Mouse (Mus musculus): ENCODE results near the gene Slc25a22. TPM values are rescaled to one million over a fixed set of nuclear protein-coding genes. Genes with fewer than 3 reads are reported as not detected.

The Slc25a22 gene
- polyA plus RNA-seq, 1 experiment from 2014 or later: 121 TPM

- Histone ChIP-seq H3K9ac (ENCODE audit: low read depth, low read length) (no peak overlapping the region), H3K4me3 (ENCODE audit: low read depth, low read length) (no peak overlapping the region), H3K9me3 (replicated peaks; ENCODE audit: control insufficient read depth, low read length, poor library complexity, severe bottlenecking) (no peaks in the 10 kb centered on the region), H3K4me1 (ENCODE audit: control insufficient read depth, insufficient read depth, low read length) (peaks cover 18% of the 10 kb centered on the region), H3K27ac (ENCODE audit: low read length) (no peak overlapping the region), H3K36me3 (ENCODE audit: control insufficient read depth, insufficient read depth, low read length) (peaks cover 4% of the 10 kb centered on the region; the same call in 1 of the 2 replicates), H3K27me3 (ENCODE audit: control insufficient read depth, insufficient read depth, low read depth, low read length) (peaks cover 70% of the 10 kb centered on the region), H3K4me2 (ENCODE audit: low read length) (peak overlapping the region; percentile 74)
- 18% methylated on average over 5 of the region's 5 CpGs for WGBS
- no peak for ATAC-seq
These were observed 24.7 kb upstream of the Slc25a22 start for GRCm38 (mm10) chr7:141462333-141462821.

GRCm38 (mm10) chr7:141461521-141462332 lies 24.0 kb upstream of the Slc25a22 start:
- ATAC-seq: no peak
- Histone ChIP-seq H3K4me3 (ENCODE audit: low read depth, low read length) (peak overlapping the region; percentile 42), H3K9me3 (replicated peaks; ENCODE audit: control insufficient read depth, low read length, poor library complexity, severe bottlenecking) (no peaks in the 10 kb centered on the region), H3K9ac (ENCODE audit: low read depth, low read length) (peak overlapping the region; percentile 60), H3K4me1 (ENCODE audit: control insufficient read depth, insufficient read depth, low read length) (peaks cover 17% of the 10 kb centered on the region), H3K27ac (ENCODE audit: low read length) (no peak overlapping the region), H3K27me3 (ENCODE audit: control insufficient read depth, insufficient read depth, low read depth, low read length) (peaks cover 68% of the 10 kb centered on the region), H3K4me2 (ENCODE audit: low read length) (peak overlapping the region; percentile 74), H3K36me3 (ENCODE audit: control insufficient read depth, insufficient read depth, low read length) (peaks cover 4% of the 10 kb centered on the region; the same call in 1 of the 2 replicates)
- 4% methylated on average over 41 of the region's 59 CpGs for WGBS

GRCm38 (mm10) chr7:141460391-141461113 lies 22.9 kb upstream of the Slc25a22 start, which contains the start of gene Cracr2b:
Gene Cracr2b (plus strand): TSS chr7:141461094.
- H3K27me3 ChIP-seq (ENCODE audit: control insufficient read depth, insufficient read depth, low read depth, low read length): peaks cover 57% of the 10 kb centered on the region
- peak within 1 kb of the TSS; percentile 74 for H3K4me2 ChIP-seq (ENCODE audit: low read length)
- no peak within 1 kb of the TSS for H3K27ac ChIP-seq (ENCODE audit: low read length)
- peak within 1 kb of the TSS; percentile 60 for H3K9ac ChIP-seq (ENCODE audit: low read depth, low read length)
- peaks cover 4% of the 10 kb centered on the region; the same call in 1 of the 2 replicates for H3K36me3 ChIP-seq (ENCODE audit: control insufficient read depth, insufficient read depth, low read length)
- no peaks in the 10 kb centered on the region for H3K9me3 ChIP-seq (replicated peaks; ENCODE audit: control insufficient read depth, low read length, poor library complexity, severe bottlenecking)
- no peak for ATAC-seq
- H3K4me1 ChIP-seq (ENCODE audit: control insufficient read depth, insufficient read depth, low read length): peaks cover 26% of the 10 kb centered on the region
- H3K4me3 ChIP-seq (ENCODE audit: low read depth, low read length): peak within 1 kb of the TSS; percentile 42
- 74% methylated on average over 15 of the region's 15 CpGs for WGBS

- Histone ChIP-seq H3K9ac (ENCODE audit: low read depth, low read length) (no peak overlapping the region), H3K27ac (ENCODE audit: low read length) (no peak overlapping the region), H3K36me3 (ENCODE audit: control insufficient read depth, insufficient read depth, low read length) (peaks cover 4% of the 10 kb centered on the region; the same call in 1 of the 2 replicates), H3K4me2 (ENCODE audit: low read length) (no peak overlapping the region), H3K4me3 (ENCODE audit: low read depth, low read length) (no peak overlapping the region), H3K9me3 (replicated peaks; ENCODE audit: control insufficient read depth, low read length, poor library complexity, severe bottlenecking) (no peaks in the 10 kb centered on the region), H3K4me1 (ENCODE audit: control insufficient read depth, insufficient read depth, low read length) (peaks cover 23% of the 10 kb centered on the region), H3K27me3 (ENCODE audit: control insufficient read depth, insufficient read depth, low read depth, low read length) (peaks cover 51% of the 10 kb centered on the region)
- ATAC-seq: no peak
- 76% methylated on average over 5 of the region's 5 CpGs for WGBS
These were observed 22.3 kb upstream of the Slc25a22 start for GRCm38 (mm10) chr7:141460001-141460390.

- Histone ChIP-seq H3K9ac (ENCODE audit: low read depth, low read length) (no peak overlapping the region), H3K4me2 (ENCODE audit: low read length) (no peak overlapping the region), H3K9me3 (replicated peaks; ENCODE audit: control insufficient read depth, low read length, poor library complexity, severe bottlenecking) (no peaks in the 10 kb centered on the region), H3K4me1 (ENCODE audit: control insufficient read depth, insufficient read depth, low read length) (peaks cover 18% of the 10 kb centered on the region), H3K27ac (ENCODE audit: low read length) (no peak overlapping the region), H3K36me3 (ENCODE audit: control insufficient read depth, insufficient read depth, low read length) (peaks cover 4% of the 10 kb centered on the region; the same call in 1 of the 2 replicates), H3K27me3 (ENCODE audit: control insufficient read depth, insufficient read depth, low read depth, low read length) (peaks cover 44% of the 10 kb centered on the region), H3K4me3 (ENCODE audit: low read depth, low read length) (no peak overlapping the region)
- 92% methylated on average over 17 of the region's 17 CpGs for WGBS
- ATAC-seq: no peak
These were observed 21.6 kb upstream of the Slc25a22 start for GRCm38 (mm10) chr7:141459301-141459711.

- H3K27me3 ChIP-seq (ENCODE audit: control insufficient read depth, insufficient read depth, low read depth, low read length): peaks cover 38% of the 10 kb centered on the region
- no peak overlapping the region for H3K4me3 ChIP-seq (ENCODE audit: low read depth, low read length)
- no peaks in the 10 kb centered on the region for H3K9me3 ChIP-seq (replicated peaks; ENCODE audit: control insufficient read depth, low read length, poor library complexity, severe bottlenecking)
- WGBS: 92% methylated on average over 11 of the region's 11 CpGs
- peaks cover 18% of the 10 kb centered on the region for H3K4me1 ChIP-seq (ENCODE audit: control insufficient read depth, insufficient read depth, low read length)
- no peak overlapping the region for H3K27ac ChIP-seq (ENCODE audit: low read length)
- no peak overlapping the region for H3K4me2 ChIP-seq (ENCODE audit: low read length)
- ATAC-seq: no peak
- H3K9ac ChIP-seq (ENCODE audit: low read depth, low read length): no peak overlapping the region
- H3K36me3 ChIP-seq (ENCODE audit: control insufficient read depth, insufficient read depth, low read length): peaks cover 4% of the 10 kb centered on the region; the same call in 1 of the 2 replicates
These were observed 21.0 kb upstream of the Slc25a22 start for GRCm38 (mm10) chr7:141458661-141459060.

DNA sequence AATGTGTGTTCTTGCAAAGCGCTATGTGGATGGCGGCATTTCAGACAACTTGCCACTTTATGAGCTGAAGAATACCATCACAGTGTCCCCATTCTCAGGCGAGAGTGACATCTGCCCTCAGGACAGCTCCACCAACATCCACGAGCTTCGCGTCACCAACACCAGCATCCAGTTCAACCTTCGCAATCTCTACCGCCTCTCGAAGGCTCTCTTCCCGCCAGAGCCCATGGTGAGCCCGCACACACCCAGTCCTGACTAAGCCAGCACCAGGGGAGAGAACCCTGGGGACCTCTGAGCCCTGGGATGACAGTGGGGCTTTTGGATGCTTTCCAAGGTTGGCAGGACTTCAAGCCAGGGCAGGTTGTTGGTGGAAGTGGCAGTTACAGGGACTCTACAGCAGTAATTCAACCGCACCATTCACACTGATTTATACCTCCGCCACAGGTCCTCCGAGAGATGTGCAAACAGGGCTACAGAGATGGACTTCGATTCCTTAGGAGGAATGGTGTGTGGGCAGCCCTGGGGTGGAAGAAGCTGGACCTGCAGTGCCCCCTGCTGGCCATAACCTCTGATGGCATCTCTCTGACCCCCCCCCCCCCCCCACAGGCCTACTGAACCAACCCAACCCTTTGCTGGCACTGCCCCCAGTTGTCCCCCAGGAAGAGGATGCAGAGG lies 20.4 kb upstream of the Slc25a22 start:
- H3K9me3 ChIP-seq (replicated peaks; ENCODE audit: control insufficient read depth, low read length, poor library complexity, severe bottlenecking): no peaks in the 10 kb centered on the region
- no peak overlapping the region for H3K9ac ChIP-seq (ENCODE audit: low read depth, low read length)
- no peak overlapping the region for H3K4me2 ChIP-seq (ENCODE audit: low read length)
- H3K27me3 ChIP-seq (ENCODE audit: control insufficient read depth, insufficient read depth, low read depth, low read length): peaks cover 32% of the 10 kb centered on the region
- no peak overlapping the region for H3K27ac ChIP-seq (ENCODE audit: low read length)
- no peak overlapping the region for H3K4me3 ChIP-seq (ENCODE audit: low read depth, low read length)
- H3K4me1 ChIP-seq (ENCODE audit: control insufficient read depth, insufficient read depth, low read length): peaks cover 18% of the 10 kb centered on the region
- ATAC-seq: no peak
- 76% methylated on average over 15 of the region's 15 CpGs for WGBS
- H3K36me3 ChIP-seq (ENCODE audit: control insufficient read depth, insufficient read depth, low read length): peaks cover 4% of the 10 kb centered on the region; the same call in 1 of the 2 replicates

- Histone ChIP-seq H3K4me2 (ENCODE audit: low read length) (no peak overlapping the region), H3K4me1 (ENCODE audit: control insufficient read depth, insufficient read depth, low read length) (peaks cover 18% of the 10 kb centered on the region), H3K36me3 (ENCODE audit: control insufficient read depth, insufficient read depth, low read length) (peaks cover 4% of the 10 kb centered on the region; the same call in 1 of the 2 replicates), H3K9ac (ENCODE audit: low read depth, low read length) (no peak overlapping the region), H3K4me3 (ENCODE audit: low read depth, low read length) (no peak overlapping the region), H3K27me3 (ENCODE audit: control insufficient read depth, insufficient read depth, low read depth, low read length) (peaks cover 24% of the 10 kb centered on the region), H3K9me3 (replicated peaks; ENCODE audit: control insufficient read depth, low read length, poor library complexity, severe bottlenecking) (no peaks in the 10 kb centered on the region), H3K27ac (ENCODE audit: low read length) (no peak overlapping the region)
- no peak for ATAC-seq
- 94% methylated on average over 14 of the region's 14 CpGs for WGBS
These were observed 19.5 kb upstream of the Slc25a22 start for GRCm38 (mm10) chr7:141457236-141457635.

Measured in midbrain, embryonic 16.5 days (tissue).